17 mouse cellular contexts compared by ENCODE assay signal in genomic region chr12:88436962-88437750, GRCm38 (mm10).
DNase-seq lines count a peak whose midpoint lies in the region; ATAC-seq and TF ChIP-seq lines count a peak whose summit lies in the region.
"Had no signal": no experiment of that assay in that cellular context is flagged by ENCODE, and none has a peak within 500 bp of the region (broad histone marks: within the 10 kb centered on the region; RNA-seq: fewer than 3 reads in every experiment).

No protein-coding gene starts in this region.

- TF ChIP-seq CTCF in G1E (IDR thresholded peaks at IDR 0.05; ENCODE audit: low read depth, low read length): no peak
- no peak for TF ChIP-seq CTCF in forebrain, postnatal 0 days (IDR thresholded peaks at IDR 0.05; ENCODE audit: low read depth)

- peaks cover 12% of the 10 kb centered on the region for H3K4me1 ChIP-seq in G1E (ENCODE audit: insufficient read depth, low read depth, low read length)
- no peaks in the 10 kb centered on the region for H3K4me1 ChIP-seq in forebrain, postnatal 0 days (ENCODE audit: insufficient read depth)
- H3K4me1 ChIP-seq in liver, embryonic 11.5 days (replicated peaks; ENCODE audit: control insufficient read depth, insufficient read depth, low read length): no peaks in the 10 kb centered on the region; the same call in 1 of the 2 replicates
- H3K4me1 ChIP-seq: forebrain, embryonic 12.5 days; heart, embryonic 10.5 days; midbrain, embryonic 12.5 days had no signal

- no peaks in the 10 kb centered on the region for H3K27me3 ChIP-seq in G1E (ENCODE audit: insufficient read depth, low read length)
- H3K27me3 ChIP-seq in splenic B cell, adult 2 months (ENCODE audit: control insufficient read depth, insufficient read depth, low read length, poor library complexity, severe bottlenecking): no peaks in the 10 kb centered on the region
- H3K27me3 ChIP-seq in forebrain, postnatal 0 days (ENCODE audit: insufficient read depth, low read length): no peaks in the 10 kb centered on the region
- H3K27me3 ChIP-seq in liver, embryonic 11.5 days (replicated peaks; ENCODE audit: control insufficient read depth, insufficient read depth, low read length): no peaks in the 10 kb centered on the region
- H3K27me3 ChIP-seq: embryonic facial prominence, embryonic 15.5 days; forebrain, embryonic 12.5 days; midbrain, embryonic 12.5 days; neural tube, embryonic 13.5 days had no signal

- intact Hi-C loops in heart, postnatal 36 days (cut with DNase I): no loop called here

- H3K9me3 ChIP-seq in G1E (replicated peaks): no peaks in the 10 kb centered on the region
- H3K9me3 ChIP-seq in forebrain, postnatal 0 days (ENCODE audit: low read length): no peaks in the 10 kb centered on the region
- H3K9me3 ChIP-seq in liver, embryonic 11.5 days (ENCODE audit: control insufficient read depth, low read length): no peaks in the 10 kb centered on the region
- H3K9me3 ChIP-seq: embryonic facial prominence, embryonic 15.5 days; forebrain, embryonic 12.5 days; heart, embryonic 10.5 days; midbrain, embryonic 12.5 days; neural tube, embryonic 13.5 days had no signal

- H3K27ac ChIP-seq in forebrain, postnatal 0 days (ENCODE audit: low read depth, low read length): no peak overlapping the region
- no peak overlapping the region for H3K27ac ChIP-seq in liver, embryonic 11.5 days (ENCODE audit: low read depth, low read length)
- H3K27ac ChIP-seq: embryonic facial prominence, embryonic 15.5 days; forebrain, embryonic 12.5 days; heart, embryonic 10.5 days; hindbrain, embryonic 14.5 days; midbrain, embryonic 12.5 days; neural tube, embryonic 13.5 days had no signal

- H3K9ac ChIP-seq in forebrain, postnatal 0 days: no peak overlapping the region
- H3K9ac ChIP-seq in liver, embryonic 11.5 days (ENCODE audit: low read depth, low read length): no peak overlapping the region
- H3K9ac ChIP-seq: embryonic facial prominence, embryonic 15.5 days; forebrain, embryonic 12.5 days; hindbrain, embryonic 14.5 days; midbrain, embryonic 12.5 days; neural tube, embryonic 13.5 days had no signal

- WGBS in forebrain, postnatal 0 days: 70% methylated on average over 15 of the region's 15 CpGs
- 66% methylated on average over 15 of the region's 15 CpGs for WGBS in liver, embryonic 11.5 days

- H3K4me2 ChIP-seq in forebrain, postnatal 0 days (ENCODE audit: low read depth): no peak overlapping the region
- H3K4me2 ChIP-seq in liver, embryonic 11.5 days: no peak overlapping the region
- H3K4me2 ChIP-seq: embryonic facial prominence, embryonic 15.5 days; forebrain, embryonic 12.5 days; hindbrain, embryonic 14.5 days; midbrain, embryonic 12.5 days; neural tube, embryonic 13.5 days had no signal

- DNase-seq in A20 (ENCODE audit: low read depth, low spot score): peak; percentile 82
- peak; percentile 40 for DNase-seq in G1E (ENCODE audit: low spot score)
- DNase-seq in splenic B cell, adult 2 months (ENCODE audit: low read depth, low spot score): peak; percentile 18
- no peak for DNase-seq in forebrain, postnatal 0 days
- no peak for DNase-seq in embryo, embryonic 11 days
- DNase-seq in heart, postnatal 36 days: no peak
- DNase-seq in liver, embryonic 11.5 days (ENCODE audit: low spot score): no peak
- DNase-seq: adrenal gland, postnatal 10 days; gastrocnemius, postnatal 10 days had no signal

- peaks cover 72% of the 10 kb centered on the region for H3K36me3 ChIP-seq in G1E (replicated peaks)
- H3K36me3 ChIP-seq in splenic B cell, adult 2 months (ENCODE audit: control insufficient read depth, insufficient read depth, low read length, poor library complexity, severe bottlenecking): no peaks in the 10 kb centered on the region
- H3K36me3 ChIP-seq in forebrain, postnatal 0 days (ENCODE audit: insufficient read depth): no peaks in the 10 kb centered on the region
- H3K36me3 ChIP-seq in liver, embryonic 11.5 days (ENCODE audit: control insufficient read depth, insufficient read depth, low read length): no peaks in the 10 kb centered on the region
- H3K36me3 ChIP-seq: forebrain, embryonic 12.5 days; heart, embryonic 10.5 days; midbrain, embryonic 12.5 days; neural tube, embryonic 13.5 days had no signal

- ATAC-seq in G1E (ENCODE audit: extremely low read depth, insufficient number of reproducible peaks, low FRiP score, poor library complexity, severe bottlenecking): peak; percentile 75
- ATAC-seq in megakaryocyte, adult 5-6 weeks (ENCODE audit: poor library complexity, severe bottlenecking): peak; percentile 86
- no peak for ATAC-seq in forebrain, postnatal 0 days
- no peak for ATAC-seq in liver, embryonic 11.5 days (replicated peaks; ENCODE audit: low FRiP score)
- ATAC-seq: lung, postnatal 0 days had no signal

- H3K4me3 ChIP-seq in G1E (ENCODE audit: low read depth, low read length): no peak overlapping the region
- no peak overlapping the region for H3K4me3 ChIP-seq in forebrain, postnatal 0 days (ENCODE audit: low read depth, low read length)
- no peak overlapping the region for H3K4me3 ChIP-seq in liver, embryonic 11.5 days (ENCODE audit: low read depth, low read length)
- H3K4me3 ChIP-seq: embryonic facial prominence, embryonic 15.5 days; forebrain, embryonic 12.5 days; heart, embryonic 10.5 days; midbrain, embryonic 12.5 days; neural tube, embryonic 13.5 days had no signal

Comparison
In these comparisons a context has a peak if more than half of its experiments do, and no peak if none do; other contexts are left out.
1. DNase-seq: peak in A20 (single experiment), G1E (single experiment) and splenic B cell, adult 2 months (single experiment); none in forebrain, postnatal 0 days (single experiment), embryo, embryonic 11 days (single experiment), heart, postnatal 36 days (0 of 2) and liver, embryonic 11.5 days (single experiment).
2. ATAC-seq: peak in G1E (single experiment) and megakaryocyte, adult 5-6 weeks (single experiment); none in forebrain, postnatal 0 days (single experiment) and liver, embryonic 11.5 days (single experiment).